Mouse (Mus musculus): ENCODE measurements at regions not wholly inside any gene's neighbourhood (a gene's known extent, or its start where the extent isn't known, plus 50 kb on each side); places are given as distances from the start of the nearest gene placed in this dataset.

- TF ChIP-seq CTCF (conservative IDR thresholded peaks at IDR 0.05; ENCODE audit: low read length) (no peak), POU5F1 (IDR thresholded peaks at IDR 0.05; ENCODE audit: borderline replicate concordance, low read length) (no peak)
Measured at GRCm38 (mm10) chrX:162345497-162346143, 186.1 kb upstream of the Nhs start.

Measured in E14TG2a.4 (cell line).